Mouse (Mus musculus): Measurements from ENCODE around the gene Th. TPM values are rescaled to one million over a fixed set of nuclear protein-coding genes. Genes with fewer than 3 reads are reported as not detected.
A peak's percentile ranks its signal among the peaks of the same experiment; 100 is the strongest.

Gene Th
- polyA plus RNA-seq, 1 experiment from 2014 or later = 3.3 TPM

DNA sequence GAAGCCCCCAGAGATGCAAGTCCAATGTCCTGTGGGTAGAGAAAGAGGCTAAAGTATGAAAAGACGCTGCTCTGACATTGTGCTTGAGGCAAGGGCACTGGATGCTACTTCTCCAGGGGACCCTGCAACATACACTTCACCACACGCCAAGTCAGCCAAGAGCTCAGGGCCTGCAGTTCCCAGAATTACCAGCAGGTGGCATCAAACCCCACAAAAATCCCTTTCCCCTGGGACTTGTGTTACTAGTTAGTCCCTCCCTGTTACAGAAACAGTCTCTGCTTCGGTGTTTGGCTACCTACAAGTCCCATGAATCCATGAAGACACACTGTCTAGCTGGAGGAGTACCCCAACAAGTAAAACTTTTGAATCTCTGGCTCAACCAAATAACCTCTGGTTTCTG lies 36.3 kb downstream of the Th start:
- Histone ChIP-seq H3K4me1 (ENCODE audit: control insufficient read depth, insufficient read depth, low read length) (peaks cover 3% of the 10 kb centered on the region; the same call in 1 of the 2 replicates), H3K27me3 (replicated peaks; ENCODE audit: control insufficient read depth, insufficient read depth, low read length) (no peaks in the 10 kb centered on the region), H3K9ac (ENCODE audit: low read depth, low read length) (no peak overlapping the region), H3K9me3 (ENCODE audit: control insufficient read depth, low read length) (no peaks in the 10 kb centered on the region), H3K4me3 (ENCODE audit: low read length) (no peak overlapping the region), H3K36me3 (ENCODE audit: control insufficient read depth, insufficient read depth, low read length) (no peaks in the 10 kb centered on the region), H3K27ac (ENCODE audit: low read length) (no peak overlapping the region), H3K4me2 (ENCODE audit: low read depth, low read length) (no peak overlapping the region)
- WGBS = 0% methylated on average over 3 of the region's 3 CpGs
- peak; percentile 49 for ATAC-seq

DNA sequence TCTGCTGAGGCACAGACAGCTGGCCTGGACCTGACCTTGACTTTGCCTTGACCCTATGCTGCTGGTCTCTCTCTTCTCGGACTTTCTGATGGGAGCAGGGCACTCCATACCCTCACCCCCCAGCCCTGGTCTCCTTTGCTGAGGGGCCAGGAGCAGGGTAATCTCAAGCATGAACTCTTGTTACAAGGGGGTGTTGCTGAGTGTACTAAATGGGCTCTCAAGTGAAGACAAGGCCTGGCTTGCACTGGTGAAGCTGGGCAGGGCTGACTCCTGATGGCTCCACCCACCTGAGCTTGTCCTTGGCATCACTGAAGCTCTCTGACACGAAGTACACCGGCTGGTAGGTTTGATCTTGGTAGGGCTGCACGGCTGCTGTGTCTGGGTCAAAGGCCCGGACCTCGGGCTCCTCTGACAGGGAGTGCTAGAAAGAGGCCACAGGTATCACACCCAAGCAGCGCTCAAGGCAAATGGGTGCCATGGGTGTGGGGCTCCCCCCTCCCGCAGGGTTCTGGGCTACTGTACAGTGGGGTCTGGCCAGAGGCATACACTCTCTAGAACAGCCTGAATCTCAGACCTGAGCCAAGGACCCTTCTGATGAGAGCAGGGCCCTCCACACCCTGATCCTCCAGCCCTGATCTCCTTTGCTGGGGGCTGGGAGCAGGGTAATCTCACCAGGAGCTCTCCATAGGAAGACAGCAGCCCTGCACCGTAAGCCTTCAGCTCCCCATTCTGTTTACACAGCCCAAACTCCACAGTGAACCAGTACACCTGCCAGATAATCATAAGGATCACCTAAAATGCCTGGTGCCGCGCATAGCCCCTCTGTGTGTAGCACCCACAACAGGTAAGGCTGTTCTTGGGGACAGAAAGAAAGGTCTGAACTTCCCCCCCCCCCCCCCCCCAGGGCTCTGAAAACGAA lies 36.9 kb downstream of the Th start:
- Histone ChIP-seq H3K27me3 (replicated peaks; ENCODE audit: control insufficient read depth, insufficient read depth, low read length) (no peaks in the 10 kb centered on the region), H3K4me1 (ENCODE audit: control insufficient read depth, insufficient read depth, low read length) (peaks cover 3% of the 10 kb centered on the region; the same call in 1 of the 2 replicates), H3K9me3 (ENCODE audit: control insufficient read depth, low read length) (no peaks in the 10 kb centered on the region), H3K4me2 (ENCODE audit: low read depth, low read length) (no peak overlapping the region), H3K9ac (ENCODE audit: low read depth, low read length) (0 out of 2 replicates have a peak overlapping the region, but pooled peaks have one; percentile 3), H3K4me3 (ENCODE audit: low read length) (no peak overlapping the region), H3K27ac (ENCODE audit: low read length) (no peak overlapping the region), H3K36me3 (ENCODE audit: control insufficient read depth, insufficient read depth, low read length) (no peaks in the 10 kb centered on the region)
- 54% methylated on average over 12 of the region's 12 CpGs for WGBS
- peak; percentile 50 for ATAC-seq

DNA sequence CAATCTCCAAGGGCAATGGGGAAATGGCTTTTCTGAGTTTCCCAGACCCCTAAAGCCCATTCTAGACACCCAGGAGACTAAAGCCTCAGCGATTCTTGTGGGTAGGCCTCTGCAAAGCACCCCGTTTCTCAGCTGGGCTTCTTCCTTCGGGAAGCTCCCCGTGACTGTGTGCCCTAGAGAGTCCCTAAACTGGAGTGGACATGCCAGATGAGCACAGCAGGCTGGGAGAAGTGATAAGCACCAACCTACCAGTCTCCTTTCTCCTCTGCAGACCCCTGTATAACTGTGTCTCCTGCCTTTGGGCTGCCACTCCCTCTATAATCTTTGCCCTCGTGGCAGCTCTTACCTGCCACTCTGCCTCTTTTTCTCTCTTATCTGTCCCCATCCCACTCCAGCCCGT lies 37.6 kb downstream of the Th start:
- Histone ChIP-seq H3K27ac (ENCODE audit: low read length) (no peak overlapping the region), H3K9me3 (ENCODE audit: control insufficient read depth, low read length) (no peaks in the 10 kb centered on the region), H3K27me3 (replicated peaks; ENCODE audit: control insufficient read depth, insufficient read depth, low read length) (no peaks in the 10 kb centered on the region), H3K36me3 (ENCODE audit: control insufficient read depth, insufficient read depth, low read length) (no peaks in the 10 kb centered on the region), H3K4me1 (ENCODE audit: control insufficient read depth, insufficient read depth, low read length) (peaks cover 3% of the 10 kb centered on the region; the same call in 1 of the 2 replicates), H3K4me2 (ENCODE audit: low read depth, low read length) (no peak overlapping the region), H3K9ac (ENCODE audit: low read depth, low read length) (no peak overlapping the region), H3K4me3 (ENCODE audit: low read length) (no peak overlapping the region)
- ATAC-seq = peak; percentile 32; the same call in 1 of the 2 replicates
- WGBS = 69% methylated on average over 6 of the region's 6 CpGs

DNA sequence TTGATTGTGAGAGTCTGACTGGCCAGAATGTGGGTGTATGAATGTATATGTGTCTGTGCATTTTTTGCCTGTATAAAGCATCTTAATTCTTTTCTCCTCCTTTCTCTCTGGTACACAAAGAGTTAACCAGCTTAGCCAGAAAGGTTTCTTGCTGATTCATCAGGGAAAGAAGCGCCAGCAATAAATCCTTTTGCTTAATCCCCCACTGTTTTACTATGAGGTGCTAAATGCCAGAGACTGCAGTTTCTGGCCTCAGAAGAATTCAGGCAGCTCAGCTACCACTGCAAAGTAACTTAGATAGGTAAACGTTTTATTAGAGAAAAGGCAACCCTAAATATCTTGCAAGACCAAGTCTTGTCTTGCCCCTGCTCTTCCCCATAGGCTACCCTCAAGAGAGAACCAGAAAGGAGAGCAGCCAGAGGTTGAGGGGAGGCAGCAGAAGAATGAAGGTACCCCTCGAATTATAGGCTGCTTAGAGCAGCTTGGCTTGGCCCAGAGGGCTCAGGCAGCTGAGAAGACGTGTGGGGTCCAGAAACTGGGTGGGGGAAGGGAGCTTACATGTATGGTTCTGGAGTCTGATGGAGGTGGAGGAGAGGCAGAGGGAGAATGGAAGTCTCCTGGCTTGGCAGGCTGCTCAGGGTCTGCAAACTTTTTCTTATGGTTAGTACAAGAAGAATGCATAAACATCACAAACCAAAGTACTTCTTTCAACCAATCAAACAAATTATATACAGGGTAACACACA lies 61.3 kb downstream of the Th start:
- Histone ChIP-seq H3K9me3 (ENCODE audit: control insufficient read depth, low read length) (no peaks in the 10 kb centered on the region), H3K27me3 (replicated peaks; ENCODE audit: control insufficient read depth, insufficient read depth, low read length) (no peaks in the 10 kb centered on the region), H3K36me3 (ENCODE audit: control insufficient read depth, insufficient read depth, low read length) (no peaks in the 10 kb centered on the region), H3K4me2 (ENCODE audit: low read depth, low read length) (no peak overlapping the region), H3K9ac (ENCODE audit: low read depth, low read length) (no peak overlapping the region), H3K27ac (ENCODE audit: low read length) (no peak overlapping the region), H3K4me3 (ENCODE audit: low read length) (no peak overlapping the region), H3K4me1 (ENCODE audit: control insufficient read depth, insufficient read depth, low read length) (peaks cover 3% of the 10 kb centered on the region; the same call in 1 of the 2 replicates)
- ATAC-seq = no peak
- WGBS = 4% methylated on average over 4 of the region's 4 CpGs

DNA sequence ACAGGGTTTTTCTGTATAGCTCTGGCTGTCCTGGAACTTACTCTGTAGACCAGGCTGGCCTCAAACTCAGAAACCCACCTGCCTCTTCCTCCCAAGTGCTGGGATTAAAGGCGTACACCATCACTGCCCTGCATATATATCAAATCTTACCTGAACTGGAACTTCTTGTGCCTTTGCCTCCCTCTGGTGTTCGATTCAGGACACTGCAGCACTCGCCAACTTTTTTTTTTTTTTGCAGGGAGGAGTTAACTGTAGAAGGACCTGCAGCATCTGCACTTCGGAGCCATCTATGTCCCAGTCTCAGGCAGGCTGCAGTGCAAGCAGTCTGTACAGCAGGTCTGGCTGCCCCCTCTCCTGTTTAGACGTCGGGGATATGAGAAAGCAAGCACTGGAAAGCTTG lies 80.2 kb downstream of the Th start:
- Histone ChIP-seq H3K4me1 (ENCODE audit: control insufficient read depth, insufficient read depth, low read length) (no peaks in the 10 kb centered on the region), H3K9ac (ENCODE audit: low read depth, low read length) (no peak overlapping the region), H3K4me2 (ENCODE audit: low read depth, low read length) (no peak overlapping the region), H3K27ac (ENCODE audit: low read length) (no peak overlapping the region), H3K36me3 (ENCODE audit: control insufficient read depth, insufficient read depth, low read length) (no peaks in the 10 kb centered on the region), H3K27me3 (replicated peaks; ENCODE audit: control insufficient read depth, insufficient read depth, low read length) (no peaks in the 10 kb centered on the region), H3K4me3 (ENCODE audit: low read length) (no peak overlapping the region), H3K9me3 (ENCODE audit: control insufficient read depth, low read length) (no peaks in the 10 kb centered on the region)
- 14% methylated on average over 6 of the region's 6 CpGs for whole genome bisulfite sequencing
- no peak for ATAC-seq

Other genes with a start within 250 kb of the Th start
- 236 and 308 TPM in 2 replicates for gene Ins2, start 187.7 kb downstream of the Th start, polyA plus RNA-seq (2015; fragmentation: Nextera tagmentation; extraction: Ambion mirVana)
- 11.4 and 12.7 TPM in 2 replicates for gene Ascl2, start 38.1 kb upstream of the Th start, polyA plus RNA-seq (2015; fragmentation: Nextera tagmentation; extraction: Ambion mirVana)
- 2.4 and 3.1 TPM in 2 replicates for gene Tspan32, start 73.9 kb upstream of the Th start, polyA plus RNA-seq (2015; fragmentation: Nextera tagmentation; extraction: Ambion mirVana)
- gene Cd81, start 121.6 kb upstream of the Th start, polyA plus RNA-seq (2015; fragmentation: Nextera tagmentation; extraction: Ambion mirVana) = 391 and 421 TPM in 2 replicates
- 67.9 and 74.7 TPM in 2 replicates for gene Tssc4, start 138.1 kb upstream of the Th start, polyA plus RNA-seq (2015; fragmentation: Nextera tagmentation; extraction: Ambion mirVana)
- 7.9 and 8.0 TPM in 2 replicates for gene Trpm5, start 163.5 kb upstream of the Th start, polyA plus RNA-seq (2015; fragmentation: Nextera tagmentation; extraction: Ambion mirVana)
- gene Kcnq1, start 175.2 kb upstream of the Th start, polyA plus RNA-seq (2015; fragmentation: Nextera tagmentation; extraction: Ambion mirVana) = 9.7 and 10.8 TPM in 2 replicates